12 mouse cellular contexts compared by ENCODE assay signal in genomic region chr17:31447766-31448165, GRCm38 (mm10).
"Had no signal": no experiment of that assay in that cellular context is flagged by ENCODE, and none has a peak within 500 bp of the region (broad histone marks: within the 10 kb centered on the region; RNA-seq: fewer than 3 reads in every experiment).

No protein-coding gene starts in this region.

- ATAC-seq: liver, embryonic 12.5 days had no signal

- DNase-seq: kidney, adult 8-10 months; kidney, postnatal 4 days; layer of hippocampus, postnatal 36 days; left cerebral cortex, postnatal 4 days; liver; lung, adult 2 months; lung, postnatal 14 days; lung, postnatal 4 days; midbrain, embryonic 14.5 days; thymus, adult 18-20 months; thymus, postnatal 36 days had no signal
